Mouse (Mus musculus): ENCODE measurements around the gene Plekhh2.

Plekhh2 gene

DNA sequence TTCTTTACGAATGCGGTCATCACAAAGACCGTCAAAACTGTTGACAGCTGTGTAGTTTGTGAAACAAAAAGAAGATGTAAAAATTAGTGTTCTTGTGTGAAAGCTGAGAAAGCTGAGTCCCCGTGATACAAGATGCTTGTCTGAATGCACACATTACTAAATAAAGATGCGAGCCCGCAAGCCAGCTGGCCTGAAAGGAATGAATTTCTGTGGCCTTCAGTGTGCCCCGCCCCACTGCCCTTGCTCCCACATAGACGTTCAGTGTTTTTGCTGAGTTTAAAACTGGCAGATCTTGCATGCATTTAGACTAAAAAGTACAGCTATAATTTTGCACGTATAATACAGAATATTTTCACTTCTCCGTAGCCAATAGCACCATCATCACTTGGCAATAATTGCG lies 104.1 kb downstream of the Plekhh2 start:
- no peak for DNase-seq

DNA sequence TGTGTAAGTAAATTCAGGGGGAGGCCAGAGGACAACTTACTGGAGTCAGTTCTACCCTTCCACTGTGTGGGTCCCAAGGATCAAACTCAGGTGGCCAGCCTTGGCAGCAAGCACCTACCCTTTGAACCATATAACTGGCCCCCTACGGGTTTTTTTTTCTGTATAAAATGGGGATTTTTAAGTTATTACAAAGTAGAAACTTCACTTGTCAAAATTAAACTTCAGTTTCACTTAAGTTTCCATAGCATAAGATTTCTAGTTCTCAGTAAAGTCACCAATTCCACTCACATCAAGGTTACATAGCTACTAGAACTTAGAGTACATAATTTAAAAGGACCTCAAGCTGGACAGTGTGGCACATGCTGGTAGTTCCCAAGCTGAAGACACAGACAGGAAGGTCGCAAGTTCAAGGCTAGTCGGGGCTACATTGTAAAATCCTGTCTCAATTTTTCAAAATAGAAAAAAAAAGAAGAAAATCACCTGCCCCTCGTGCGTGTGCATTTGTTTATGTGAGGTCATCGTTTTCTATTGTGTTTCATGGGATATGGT lies 104.9 kb downstream of the Plekhh2 start:
- DNase-seq = no peak

DNA sequence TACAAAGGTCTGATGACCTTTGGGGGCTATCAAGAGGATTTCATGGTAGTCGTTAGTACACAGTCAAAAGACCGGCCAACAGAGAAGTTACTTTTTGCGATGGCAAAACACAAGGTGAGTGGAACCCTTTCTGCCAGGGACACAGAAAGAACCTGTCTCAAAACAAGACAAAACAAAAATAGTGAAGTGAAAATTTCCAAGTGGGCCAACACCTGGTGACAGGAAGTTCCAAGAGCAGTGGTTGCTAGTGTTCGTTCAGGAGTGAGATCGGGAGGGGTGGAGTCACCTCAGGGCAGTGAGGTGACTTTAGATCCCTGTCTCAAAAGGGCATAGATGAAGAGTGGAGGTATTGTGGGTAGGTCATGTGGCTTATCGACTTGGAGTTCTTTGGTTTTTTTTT lies 106.3 kb downstream of the Plekhh2 start:
- DNase-seq = no peak

DNA sequence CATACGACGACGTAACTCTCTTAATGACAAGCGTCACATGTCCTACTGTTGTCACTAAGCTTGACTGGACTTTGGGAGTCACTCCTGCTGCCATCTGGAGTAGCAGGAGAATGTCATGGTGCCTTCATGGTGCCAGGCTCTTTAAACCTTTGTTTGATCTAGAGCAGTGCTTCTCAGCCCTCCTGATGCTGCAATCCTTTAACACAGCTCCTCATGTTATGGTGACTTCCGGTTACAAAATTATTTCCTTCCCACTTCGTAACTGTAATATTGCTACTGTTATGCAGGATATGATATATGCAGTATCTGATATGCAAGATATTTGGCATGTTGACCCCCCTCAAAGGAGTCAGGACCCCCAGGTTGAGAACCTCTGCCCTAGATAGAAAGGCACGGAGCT lies 107.4 kb downstream of the Plekhh2 start:
- DNase-seq = no peak

DNA sequence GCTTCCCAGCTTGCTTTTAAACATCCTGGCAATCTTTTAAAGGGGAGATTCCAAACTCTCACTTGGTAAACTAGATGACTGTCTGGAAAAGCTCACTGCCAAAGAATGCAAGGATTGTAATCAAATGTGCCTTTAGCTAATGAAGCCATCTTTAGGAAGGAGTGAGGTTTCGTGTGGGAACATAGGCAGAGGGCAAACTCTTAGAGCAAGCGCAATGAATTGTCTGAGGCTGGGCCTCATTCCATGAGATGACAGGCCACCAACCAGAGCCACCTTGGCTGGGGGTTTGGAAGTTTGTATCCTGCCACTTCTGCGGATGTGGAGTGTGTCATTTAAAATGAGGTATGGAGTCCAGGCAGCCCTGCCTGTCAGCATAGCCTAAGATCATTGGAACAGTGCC lies 108.4 kb downstream of the Plekhh2 start:
- DNase-seq = no peak

DNA sequence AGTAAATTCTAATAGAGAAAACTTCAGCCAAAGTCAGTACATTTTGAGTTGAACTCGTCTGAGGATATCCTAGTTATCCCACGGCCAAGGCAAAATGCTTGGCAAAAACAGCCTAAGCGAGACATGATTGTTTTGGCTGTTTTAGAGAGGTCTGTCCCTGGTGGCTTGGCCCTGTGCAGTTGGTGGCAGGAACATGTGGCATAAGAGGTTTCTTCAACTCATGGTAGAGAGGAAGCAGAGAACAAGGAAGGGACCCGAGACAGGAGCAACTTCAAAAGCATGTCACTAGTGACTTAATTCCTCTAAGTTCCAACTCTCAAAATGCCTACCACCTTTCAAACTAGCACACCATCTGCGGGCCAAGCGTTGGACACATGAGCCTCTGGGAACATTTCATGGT lies 108.9 kb downstream of the Plekhh2 start:
- DNase-seq = no peak

DNA sequence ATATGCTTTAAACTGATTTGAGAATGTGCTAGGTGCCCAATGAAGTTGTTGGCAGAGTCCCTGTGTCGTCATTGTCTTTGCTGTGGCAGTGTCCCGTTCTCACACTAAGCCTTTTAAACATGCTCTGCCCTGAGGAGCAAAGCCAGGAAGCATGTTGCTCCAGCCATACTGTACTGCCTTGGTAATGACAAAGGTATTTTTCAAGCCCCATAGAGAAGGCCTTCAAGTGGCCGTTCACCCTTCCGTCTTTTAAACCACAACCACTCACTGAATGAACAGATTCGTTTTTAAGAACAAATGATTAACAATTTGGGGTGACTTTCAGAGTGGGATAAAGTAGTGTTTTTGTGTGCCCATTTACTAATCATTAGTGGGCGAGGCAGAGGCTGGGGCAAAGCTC lies 109.5 kb downstream of the Plekhh2 start:
- DNase-seq = no peak

DNA sequence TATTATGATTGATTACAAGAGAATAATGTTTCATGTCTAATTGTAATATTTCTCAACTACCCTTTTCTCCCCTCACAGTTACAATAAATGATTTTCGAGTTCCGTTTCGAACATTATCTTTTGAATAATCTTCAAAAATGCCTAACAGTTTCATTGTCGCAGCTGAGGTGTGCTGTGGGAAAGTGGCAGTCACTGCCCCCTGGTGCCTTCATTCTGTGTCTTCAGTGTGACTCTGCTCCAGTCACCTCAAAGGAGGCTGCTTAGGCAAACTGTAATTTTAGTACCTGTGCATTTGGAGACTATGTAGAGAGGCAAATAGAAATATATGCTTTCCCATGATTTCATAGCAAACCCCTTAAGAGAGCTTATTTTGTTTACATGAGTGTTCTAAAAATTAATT lies 110.3 kb downstream of the Plekhh2 start:
- DNase-seq = no peak

DNA sequence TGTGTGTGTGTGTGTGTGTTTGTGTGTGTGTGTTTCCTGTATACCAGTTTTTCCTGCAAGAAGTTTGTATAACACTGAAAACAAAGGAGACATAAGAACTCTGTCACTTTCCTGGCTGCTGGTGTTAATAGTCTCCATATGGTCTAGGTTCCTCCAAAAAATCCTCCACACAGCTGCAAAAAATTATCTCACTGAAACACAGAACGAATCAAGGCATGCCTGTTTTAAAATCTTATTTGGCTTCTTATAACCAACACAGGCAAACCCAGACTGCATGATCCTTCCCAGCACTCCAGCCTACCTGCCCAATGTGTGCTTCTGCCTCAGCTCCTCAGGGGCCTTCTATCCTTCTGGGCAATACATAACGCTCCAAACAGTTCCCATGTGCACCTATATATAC lies 111.2 kb downstream of the Plekhh2 start:
- no peak for DNase-seq

DNA sequence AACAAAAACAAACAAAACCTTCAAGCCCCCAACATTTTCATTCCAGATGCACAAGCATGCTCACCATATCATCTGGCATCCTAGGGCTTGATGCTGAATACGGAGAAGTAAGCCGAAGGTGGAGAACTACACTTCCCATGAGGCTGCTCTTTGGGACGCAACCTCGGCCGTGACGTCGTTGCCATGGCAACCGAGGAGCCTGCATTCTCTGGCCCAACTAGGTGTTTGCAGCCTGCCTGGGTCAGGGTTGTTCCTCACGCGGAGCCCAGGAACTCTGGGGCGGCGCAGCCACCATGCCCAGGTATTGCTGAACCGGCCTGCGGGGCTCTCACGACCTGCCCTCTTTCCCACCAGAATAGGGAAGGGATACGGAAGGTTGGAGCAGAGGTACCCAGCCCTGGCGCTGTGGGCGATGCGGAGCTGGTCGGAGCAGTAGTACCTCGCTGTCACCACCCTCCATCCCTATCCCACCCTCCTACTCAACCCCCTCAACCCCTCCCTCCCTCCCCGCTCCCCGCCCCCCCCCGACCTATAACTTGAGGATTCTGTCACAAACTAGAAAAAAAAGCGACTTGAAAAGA lies 114.7 kb downstream of the Plekhh2 start, which contains the start of gene Dync2li1:
Gene Dync2li1, plus strand, starts transcription at position 221 of the 581 bp plus-strand sequence.
- peak; percentile 93 for DNase-seq

DNA sequence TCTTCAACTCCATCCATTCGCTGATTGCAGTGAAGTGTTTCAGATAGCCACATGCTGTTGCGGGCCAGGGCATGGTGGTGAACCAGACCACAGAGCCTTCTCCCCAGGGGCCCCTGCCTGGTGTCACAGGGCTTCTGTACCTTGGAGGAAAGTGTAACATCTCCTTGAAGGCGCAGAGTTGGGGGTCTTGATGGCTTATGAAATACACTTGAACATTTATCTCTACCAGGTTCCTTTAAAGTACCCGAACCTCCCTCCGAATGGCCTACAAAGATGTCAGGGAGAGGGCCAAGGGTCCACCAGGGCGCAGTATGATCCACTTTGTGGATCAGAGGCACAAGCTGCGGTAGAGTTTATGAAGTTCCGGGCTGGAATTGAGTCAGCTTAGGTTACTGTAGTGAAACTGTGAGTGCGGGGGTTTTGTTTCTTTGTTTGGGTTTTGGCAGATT lies 115.2 kb downstream of the Plekhh2 start:
- peak; percentile 46 for DNase-seq

DNA sequence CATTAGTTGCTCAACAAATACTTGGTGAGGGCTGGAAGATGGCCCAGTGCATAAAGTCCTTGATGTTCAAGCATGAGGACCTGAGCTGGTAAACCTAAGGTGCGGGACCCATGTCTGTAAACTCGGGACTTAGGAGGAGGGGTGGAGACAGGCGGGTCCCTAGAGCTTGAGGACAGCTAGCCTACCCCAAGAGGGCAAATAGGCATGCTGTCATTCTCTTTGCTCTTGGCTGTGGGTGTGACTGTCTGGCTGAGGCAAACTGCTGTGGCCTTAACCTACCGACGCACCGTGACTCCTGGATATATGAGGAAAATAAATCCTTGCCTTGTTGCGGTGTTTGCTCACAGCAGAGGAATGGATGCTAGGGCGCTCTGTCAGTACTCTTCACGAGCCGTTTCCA lies 116.0 kb downstream of the Plekhh2 start:
- DNase-seq = no peak

DNA sequence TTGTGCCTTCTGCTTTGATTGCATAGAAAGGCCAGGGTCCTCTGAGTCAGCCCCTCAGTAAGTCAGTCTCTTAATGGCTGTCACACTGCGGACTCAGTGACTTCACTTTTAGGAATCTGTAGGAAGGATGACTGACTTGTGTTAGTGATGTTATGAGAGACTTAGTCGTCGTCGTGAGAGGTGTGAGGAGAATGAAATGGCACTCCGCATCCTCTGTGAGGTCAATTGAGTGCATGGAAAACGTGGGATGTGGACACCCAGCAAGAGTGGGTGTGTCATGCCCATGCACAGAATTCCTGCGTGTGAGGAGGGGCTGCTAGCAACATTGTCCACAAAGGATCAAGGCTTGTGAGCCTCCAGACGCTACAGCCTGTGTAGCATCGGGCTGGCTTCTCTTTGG lies 116.9 kb downstream of the Plekhh2 start:
- no peak for DNase-seq

DNA sequence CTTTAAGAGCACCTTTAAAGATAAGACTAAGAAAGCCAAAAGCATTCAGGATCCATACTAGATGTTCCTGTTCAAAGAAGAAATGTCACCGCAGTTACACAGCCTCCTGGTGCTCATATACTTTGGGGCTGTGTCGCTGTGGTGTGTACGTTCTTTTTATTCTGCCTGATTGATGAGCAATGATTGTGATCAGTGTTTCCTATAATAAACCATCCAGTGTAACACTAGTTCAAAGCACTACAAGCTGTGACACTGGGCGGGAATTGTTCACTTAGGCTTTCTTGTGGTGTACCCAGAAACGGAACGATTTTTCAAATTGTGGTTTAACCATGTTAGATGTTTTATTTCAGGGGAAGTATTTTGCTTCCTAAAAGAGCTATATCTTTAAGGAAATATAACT lies 120.1 kb downstream of the Plekhh2 start:
- DNase-seq = no peak

DNA sequence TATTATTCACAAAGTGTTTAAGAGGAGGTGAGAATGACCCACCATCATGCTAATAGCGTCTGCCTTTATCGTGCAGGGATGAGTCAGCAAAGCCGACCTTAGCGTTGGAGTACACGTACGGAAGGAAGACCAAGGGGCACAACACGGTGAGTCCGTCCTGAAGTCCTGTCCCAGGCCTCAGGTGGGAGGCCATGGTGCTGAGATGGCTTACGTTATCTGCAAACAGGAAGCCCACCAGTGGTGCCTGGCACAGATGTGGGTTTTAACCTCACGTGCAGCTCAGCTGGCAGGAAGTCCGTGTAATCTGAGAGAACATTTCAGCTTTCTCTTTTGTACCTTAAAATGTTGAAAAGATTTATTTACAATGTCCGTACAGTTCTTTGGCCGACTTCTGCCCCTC lies 121.7 kb downstream of the Plekhh2 start:
- no peak for DNase-seq

DNA sequence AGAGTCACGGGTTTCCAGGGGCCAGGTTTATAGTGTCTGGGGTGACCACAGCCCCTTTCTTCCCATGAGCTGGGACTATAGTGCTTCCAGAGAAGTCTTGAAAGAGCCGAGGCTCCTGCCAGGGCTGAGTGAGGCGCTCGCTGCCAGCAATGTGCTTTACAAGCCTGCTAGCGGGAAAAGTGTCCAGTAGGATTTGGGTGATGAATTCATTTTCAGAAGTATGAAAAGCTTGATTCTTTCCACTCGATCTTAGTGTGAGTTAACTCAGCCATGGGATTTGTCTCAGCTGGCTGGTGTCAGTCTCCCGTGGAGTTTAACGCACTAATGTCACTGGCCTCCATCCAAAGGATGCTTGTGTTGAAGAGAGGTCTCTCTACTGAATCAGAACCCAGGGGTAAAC lies 124.6 kb downstream of the Plekhh2 start:
- no peak for DNase-seq

DNA sequence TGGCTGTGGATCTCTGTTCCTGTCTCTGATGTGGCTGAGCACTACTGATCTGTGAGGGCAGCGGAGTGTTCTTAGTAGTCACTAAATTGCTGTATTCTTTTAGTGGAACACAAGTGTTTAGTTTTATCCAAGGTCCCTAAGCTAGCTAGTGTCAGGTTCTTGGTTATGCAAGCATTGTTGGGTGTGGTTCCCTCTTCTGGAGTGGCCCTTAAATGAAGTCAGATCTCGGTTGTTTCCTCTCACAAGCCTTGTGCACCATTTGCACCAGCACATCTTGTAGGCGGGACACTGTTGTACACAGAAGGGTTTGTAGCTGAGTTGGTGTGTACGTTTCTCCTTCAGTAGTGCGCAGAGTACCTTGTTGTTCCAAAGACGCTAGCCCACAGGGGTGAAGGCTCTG lies 126.3 kb downstream of the Plekhh2 start:
- no peak for DNase-seq

DNA sequence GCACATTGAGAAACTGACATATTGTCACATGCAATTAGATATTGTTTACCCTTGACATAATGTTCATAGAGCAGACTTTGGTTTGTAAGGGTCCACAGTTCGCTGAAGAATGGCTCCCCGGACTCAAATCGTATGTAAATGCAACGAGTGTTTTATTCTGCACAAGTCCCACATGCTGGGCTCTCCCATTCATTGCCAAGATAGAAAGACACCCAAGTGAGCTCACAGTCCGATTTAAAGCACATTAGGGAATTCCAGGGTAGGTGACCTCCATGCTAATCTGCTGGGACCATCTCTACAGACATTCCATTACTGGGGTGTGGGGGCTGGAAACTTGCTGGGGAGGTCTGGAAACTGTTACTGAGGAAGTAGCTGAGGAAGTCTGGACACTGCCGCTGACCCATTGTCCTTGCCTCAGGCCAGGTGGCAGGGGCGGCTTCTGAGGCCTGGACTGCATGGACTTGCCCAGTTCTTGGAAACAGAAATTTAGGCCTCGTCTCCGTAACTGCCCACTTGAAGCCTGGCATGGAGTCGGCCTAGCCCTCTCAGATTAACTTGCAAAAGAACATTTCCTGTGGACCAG lies 128.2 kb downstream of the Plekhh2 start:
- no peak for DNase-seq

DNA sequence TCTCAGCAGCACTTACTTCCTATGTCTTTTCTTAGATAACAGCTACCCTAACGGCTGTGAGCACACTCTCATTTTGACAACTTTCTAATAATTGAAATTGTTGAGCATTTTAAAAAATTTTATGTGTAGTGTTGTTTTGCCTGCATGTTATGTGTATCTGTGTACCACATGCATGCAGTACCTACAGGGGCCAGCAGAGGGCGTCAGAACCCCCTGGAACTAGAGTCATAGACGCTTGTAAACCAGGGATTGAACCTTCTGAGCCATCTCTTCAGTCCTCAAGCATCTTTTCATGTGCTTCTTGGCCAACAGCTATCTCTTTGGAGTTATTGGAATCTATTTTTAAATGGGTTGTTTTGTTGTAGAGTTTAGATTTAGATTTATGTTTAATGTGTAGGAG lies 130.2 kb downstream of the Plekhh2 start:
- no peak for DNase-seq

DNA sequence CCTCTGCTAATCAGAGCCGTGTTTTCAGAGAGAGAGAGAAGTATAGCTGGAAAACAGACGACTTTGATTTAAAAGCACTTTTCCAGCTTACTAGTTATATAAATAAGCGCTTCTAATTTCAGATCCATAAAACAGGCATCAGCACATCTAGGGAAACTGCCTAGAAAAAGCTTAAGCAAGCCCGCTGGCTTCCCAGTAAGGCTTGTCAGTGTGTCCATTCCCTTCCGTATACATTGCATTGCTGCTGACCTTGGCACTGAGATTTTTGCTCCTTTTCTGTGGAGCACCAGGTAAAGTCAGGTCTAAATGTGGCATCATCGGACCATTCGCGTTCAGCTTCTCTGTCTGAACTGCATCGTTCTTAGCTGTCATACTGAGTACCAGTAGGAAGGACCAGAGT lies 130.6 kb downstream of the Plekhh2 start:
- DNase-seq = no peak

DNA sequence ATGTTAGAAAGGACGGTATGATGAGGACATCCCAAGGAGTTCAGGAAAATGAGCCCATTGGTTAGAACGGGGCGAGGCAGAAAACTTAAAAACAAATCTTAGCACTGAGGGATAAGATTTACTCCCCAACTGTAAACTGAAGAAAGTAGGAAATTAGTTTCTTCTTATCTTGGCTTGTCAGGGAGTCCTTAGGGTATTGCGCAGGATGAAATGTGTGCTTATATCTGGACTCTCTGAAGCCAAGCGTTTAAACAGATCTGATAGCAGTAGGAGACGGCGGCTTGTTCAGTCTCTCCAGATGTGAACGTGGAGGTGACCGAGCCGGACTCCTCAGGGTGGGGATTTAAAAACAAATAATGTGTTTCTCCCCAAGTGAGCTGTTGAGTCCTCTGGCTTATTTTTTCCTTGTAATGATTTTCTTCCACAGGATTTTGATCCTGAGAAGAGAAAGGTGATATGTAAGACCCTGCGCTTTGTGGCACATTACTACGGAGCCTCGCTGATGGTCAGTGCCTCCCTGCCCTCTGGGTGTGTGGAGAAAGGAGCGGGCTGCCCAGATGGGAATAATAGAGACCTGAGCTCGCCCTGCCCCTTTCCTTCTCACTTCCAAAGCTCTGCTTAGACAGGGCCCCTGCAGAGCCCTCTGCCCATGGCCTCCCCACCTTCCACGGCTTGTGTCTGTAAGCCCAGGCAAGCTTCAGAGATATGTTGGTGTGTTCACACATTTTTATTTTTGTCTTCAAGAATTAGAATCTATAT lies 132.8 kb downstream of the Plekhh2 start:
- no peak for DNase-seq

DNA sequence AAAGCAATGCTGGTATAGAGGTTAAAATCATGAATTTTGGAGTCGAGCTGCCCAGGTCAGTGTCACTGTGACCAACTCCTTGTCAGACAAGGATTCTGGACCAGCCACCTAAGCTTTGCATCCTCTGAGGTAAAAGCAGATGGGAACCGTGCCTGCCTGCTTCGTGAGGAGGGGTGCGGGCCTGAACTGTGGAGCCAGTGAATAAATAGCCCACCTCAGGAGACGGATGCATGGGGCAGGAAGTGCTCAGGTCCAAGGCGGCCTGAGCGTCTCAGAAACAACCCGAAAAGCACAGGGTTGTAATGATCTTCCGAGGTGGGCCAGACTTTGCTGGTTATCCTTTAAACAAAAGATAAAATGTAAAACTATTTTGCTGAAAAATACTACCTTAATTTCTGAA lies 133.4 kb downstream of the Plekhh2 start:
- no peak for DNase-seq

DNA sequence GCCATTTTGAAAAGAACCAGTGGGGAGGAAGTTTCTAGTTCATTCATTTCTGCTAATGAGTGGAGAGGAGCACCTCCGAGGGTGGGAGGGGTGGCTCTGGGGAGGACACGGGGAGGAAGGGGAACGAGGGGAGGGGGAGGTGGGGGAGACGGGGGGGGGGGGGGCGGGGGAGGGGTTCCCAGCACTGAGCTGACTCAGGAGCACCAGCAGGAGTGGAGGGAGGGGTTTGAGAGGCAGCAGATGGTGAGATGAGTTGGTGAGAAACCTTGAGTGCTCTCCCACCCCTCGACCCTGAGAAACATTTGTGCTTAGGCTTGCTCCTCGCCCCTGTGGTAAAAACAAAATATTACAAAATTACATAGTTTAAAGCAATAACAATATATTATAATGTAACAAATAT lies 134.2 kb downstream of the Plekhh2 start:
- DNase-seq = no peak

DNA sequence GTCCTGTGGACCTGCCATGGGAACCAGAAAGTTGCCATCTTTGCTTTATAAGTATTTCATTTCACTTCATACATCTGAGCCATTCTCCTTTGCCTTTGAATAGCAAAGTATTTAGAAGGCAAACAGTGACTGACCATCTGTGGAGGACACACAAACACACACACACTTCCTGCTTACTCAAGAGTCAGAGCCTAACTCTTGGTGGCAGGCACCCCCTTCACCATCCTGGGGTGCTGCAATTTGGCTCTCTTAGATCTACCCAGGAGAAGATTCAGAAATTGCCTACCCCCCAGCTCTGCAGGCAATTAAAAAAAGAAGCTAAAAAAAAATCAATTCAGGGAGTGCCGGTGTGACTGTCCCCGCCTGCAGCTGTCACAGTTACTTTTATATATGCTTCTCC lies 134.8 kb downstream of the Plekhh2 start:
- DNase-seq = no peak
